Mouse (Mus musculus) lung, embryonic 14.5 days (tissue): ENCODE results near the gene Arl2. TPM values are rescaled to one million over a fixed set of nuclear protein-coding genes. Genes with fewer than 3 reads are reported as not detected.

Experiments
- ATAC-seq: fragments of 200-750 bp; cut with Nextera tagmentation; 2 replicates; pipeline ENCODE4 v1.8.0; 2017; ENCODE audit warnings: mild to moderate bottlenecking, moderate TSS enrichment, moderate library complexity; ENCODE audit not compliant: insufficient read depth
- DNase-seq: peaks from one replicate; pipeline ENCODE4 v3.0.0-alpha.2; 2015
- H3K27ac ChIP-seq: fragments of 300-500 bp; sonication (generic); 2 replicates; pipeline ENCODE4 v1.5.1; 2014; ENCODE audit warnings: low read depth, mild to moderate bottlenecking, moderate library complexity
- H3K27me3 ChIP-seq: fragments of 300-500 bp; sonication (generic); 2 replicates; pipeline ENCODE4 v1.6.1; 2014; ENCODE audit warnings: low read length, control low read depth; ENCODE audit not compliant: insufficient read depth
- H3K36me3 ChIP-seq: fragments of 300-500 bp; sonication (generic); 2 replicates; pipeline ENCODE4 v1.6.1; 2014; ENCODE audit warnings: control low read depth; ENCODE audit not compliant: insufficient read depth
- H3K4me1 ChIP-seq: fragments of 300-500 bp; sonication (generic); 2 replicates; pipeline ENCODE4 v1.6.1; 2014; ENCODE audit warnings: antibody characterized with exemption, control low read depth; ENCODE audit not compliant: insufficient read depth
- H3K4me2 ChIP-seq: fragments of 300-500 bp; sonication (generic); 2 replicates; pipeline ENCODE4 v1.6.1; 2014; ENCODE audit warnings: mild to moderate bottlenecking
- H3K4me3 ChIP-seq: fragments of 300-500 bp; sonication (generic); 2 replicates; pipeline ENCODE4 v1.5.1; 2014; ENCODE audit warnings: low read depth, low read length
- H3K9ac ChIP-seq: fragments of 300-500 bp; sonication (generic); 2 replicates; pipeline ENCODE4 v1.6.1; 2014
- H3K9me3 ChIP-seq: fragments of 300-500 bp; sonication (generic); 2 replicates; pipeline ENCODE4 v1.6.1; 2016; ENCODE audit warnings: low read depth, low read length, control low read depth
- CTCF ChIP-seq: IDR thresholded peaks from 2 replicates; pipeline ENCODE4 v1.5.1; 2016; ENCODE audit warnings: antibody characterized with exemption, low read depth
- WGBS: fragments of 180-500 bp; shearing (Covaris S2); extraction: QIAGEN DNeasy Blood & Tissue Kit; methylation state at CpG from one replicate; pipeline ENCODE4 v1.1.7; 2014; 5-methylcytosine and 5-hydroxymethylcytosine counted together
- polyA plus RNA-seq: library from polyadenylated mRNA; unstranded; fragments of >200 nt; fragmentation: Nextera tagmentation; extraction: Ambion mirVana; gene quantifications from 2 replicates; pipeline ENCODE4 v1.2.1, GENCODE M21; 2014

The Arl2 gene
- polyA plus RNA-seq, 1 experiment from 2014 or later: 89.2 TPM

DNA sequence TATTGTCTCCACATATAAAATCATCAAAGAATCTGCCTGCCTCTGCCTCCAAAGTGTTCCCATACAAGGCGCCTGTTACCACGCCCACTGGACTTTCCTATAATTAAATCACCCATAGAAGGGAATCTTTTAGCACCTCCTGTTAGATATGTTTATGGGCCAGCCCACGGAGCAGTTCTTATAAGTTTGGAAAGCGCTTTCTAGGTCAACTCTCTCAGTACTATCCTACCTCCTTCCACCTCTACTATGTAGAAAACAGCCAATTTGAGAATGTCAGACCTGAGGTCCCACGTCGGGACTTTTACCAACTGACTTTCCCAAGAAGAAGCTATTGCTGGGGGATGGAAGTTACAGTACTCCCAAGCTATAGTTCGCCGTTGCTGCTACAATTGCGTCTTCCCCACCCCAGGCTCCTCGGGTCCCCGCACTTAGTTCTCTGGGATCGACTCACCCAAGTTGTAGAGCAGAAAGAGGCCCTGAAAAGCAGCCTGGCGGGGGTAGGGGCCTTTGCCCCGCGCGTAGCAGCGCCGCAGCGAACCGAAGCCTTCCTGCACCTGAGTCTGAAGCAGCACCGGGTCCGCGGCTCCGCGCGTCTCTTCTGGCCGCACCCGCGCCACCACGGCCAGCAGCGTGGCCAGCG, 23.9 kb downstream of the Arl2 start:
- Histone ChIP-seq H3K27ac (peak overlapping the region; percentile 99), H3K9ac (peak overlapping the region; percentile 88), H3K9me3 (no peaks in the 10 kb centered on the region), H3K4me1 (peaks cover 13% of the 10 kb centered on the region), H3K36me3 (peaks cover 40% of the 10 kb centered on the region), H3K4me3 (peak overlapping the region; percentile 81), H3K27me3 (no peaks in the 10 kb centered on the region), H3K4me2 (peak overlapping the region; percentile 85)
- ATAC-seq: no peak
- DNase-seq: no peak
- WGBS: 4% methylated on average over 32 of the region's 32 CpGs
- TF ChIP-seq CTCF: no peak

DNA sequence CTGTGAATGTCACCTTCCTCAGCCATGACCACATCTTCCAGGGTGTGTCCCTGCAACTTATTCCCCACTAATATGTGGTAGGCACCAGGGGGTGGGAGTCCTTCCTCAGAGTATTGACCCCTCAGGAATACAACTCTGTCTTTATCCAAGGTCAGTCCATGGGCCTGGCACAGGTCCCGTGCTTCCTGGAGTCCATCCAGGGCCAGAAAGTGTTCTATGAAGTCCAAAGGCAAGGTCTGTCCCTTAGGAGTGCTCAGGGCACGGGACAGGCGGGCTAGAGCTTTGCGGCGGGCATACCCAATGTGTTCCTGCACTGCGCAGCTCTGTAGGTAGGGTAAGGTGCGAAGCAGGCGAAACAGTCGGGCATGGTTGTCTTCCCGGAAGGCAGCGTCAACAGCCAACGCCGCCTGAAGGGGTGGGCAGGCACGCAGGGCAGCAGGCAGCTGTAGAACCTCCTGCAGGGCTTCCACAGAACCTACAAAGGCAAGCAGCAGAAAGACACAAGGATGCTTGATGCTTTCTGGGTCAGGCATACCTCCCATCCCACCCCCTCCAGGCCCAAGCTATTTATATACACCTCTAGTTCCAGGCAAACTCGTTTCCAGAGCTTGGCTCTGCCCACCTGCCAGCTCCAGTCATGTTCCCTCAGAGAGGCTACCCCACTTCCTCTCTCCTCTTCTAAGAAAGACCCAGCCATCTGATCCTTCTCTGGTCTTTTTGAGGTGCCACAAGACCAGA, 25.1 kb downstream of the Arl2 start:
- no peak for ATAC-seq
- Histone ChIP-seq H3K27ac (no peak overlapping the region), H3K4me2 (peak overlapping the region; percentile 85), H3K36me3 (peaks cover 43% of the 10 kb centered on the region), H3K4me3 (peak overlapping the region; percentile 81), H3K9ac (peak overlapping the region; percentile 29), H3K4me1 (peaks cover 13% of the 10 kb centered on the region), H3K9me3 (no peaks in the 10 kb centered on the region), H3K27me3 (no peaks in the 10 kb centered on the region)
- no peak for DNase-seq
- WGBS: 89% methylated on average over 15 of the region's 15 CpGs
- no peak for TF ChIP-seq CTCF

DNA sequence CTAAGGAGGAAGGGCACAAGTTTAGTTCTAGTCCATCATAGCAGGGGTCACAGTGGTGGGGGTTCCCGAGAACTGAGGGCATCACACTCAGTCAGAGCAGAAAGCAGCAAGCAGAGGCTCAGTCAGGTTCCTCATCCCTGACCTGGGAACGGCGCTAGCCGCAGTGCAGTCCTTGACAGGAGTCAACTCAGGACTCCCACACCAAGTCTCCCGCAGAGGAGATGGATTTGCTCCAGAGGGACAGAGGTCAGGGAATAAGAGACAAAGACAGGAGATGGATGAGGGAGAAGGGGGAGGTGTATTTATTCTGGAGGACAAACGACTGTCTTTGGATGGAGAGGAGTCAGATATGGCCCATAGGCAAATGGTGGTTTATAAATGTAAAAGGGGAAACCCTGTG, 28.2 kb downstream of the Arl2 start:
- Histone ChIP-seq H3K27me3 (no peaks in the 10 kb centered on the region), H3K9me3 (no peaks in the 10 kb centered on the region), H3K4me2 (no peak overlapping the region), H3K4me1 (peaks cover 9% of the 10 kb centered on the region), H3K36me3 (peaks cover 40% of the 10 kb centered on the region), H3K9ac (no peak overlapping the region), H3K4me3 (no peak overlapping the region), H3K27ac (no peak overlapping the region)
- no peak for TF ChIP-seq CTCF
- 28% methylated on average over 6 of the region's 6 CpGs for WGBS
- DNase-seq (no peak), ATAC-seq (no peak)

DNA sequence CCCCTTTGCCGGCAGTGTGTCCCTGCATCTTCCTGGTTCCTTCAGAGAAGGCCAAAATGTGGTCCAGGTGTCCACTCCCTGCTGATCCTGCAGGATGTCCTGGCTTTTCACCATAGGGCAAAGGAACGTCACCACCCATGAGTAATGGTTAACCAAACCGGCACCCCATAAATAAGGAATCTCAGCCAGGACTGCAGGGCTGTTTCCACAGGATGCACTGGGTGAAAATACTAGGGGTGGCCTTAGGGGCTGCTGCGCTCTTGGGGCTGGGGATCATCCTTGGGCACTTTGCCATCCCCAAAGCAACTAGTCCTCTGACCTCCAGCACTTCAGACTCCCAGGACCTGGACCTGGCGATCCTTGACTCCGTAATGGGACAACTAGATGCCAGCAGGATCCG, 35.8 kb downstream of the Arl2 start, which contains the start of gene Naaladl1:
Gene Naaladl1 (plus strand): TSS at position 197 of the 400 bp plus-strand sequence.
- no peak for TF ChIP-seq CTCF
- no peak within 1 kb of the TSS for H3K27ac ChIP-seq
- ATAC-seq: no peak

DNA sequence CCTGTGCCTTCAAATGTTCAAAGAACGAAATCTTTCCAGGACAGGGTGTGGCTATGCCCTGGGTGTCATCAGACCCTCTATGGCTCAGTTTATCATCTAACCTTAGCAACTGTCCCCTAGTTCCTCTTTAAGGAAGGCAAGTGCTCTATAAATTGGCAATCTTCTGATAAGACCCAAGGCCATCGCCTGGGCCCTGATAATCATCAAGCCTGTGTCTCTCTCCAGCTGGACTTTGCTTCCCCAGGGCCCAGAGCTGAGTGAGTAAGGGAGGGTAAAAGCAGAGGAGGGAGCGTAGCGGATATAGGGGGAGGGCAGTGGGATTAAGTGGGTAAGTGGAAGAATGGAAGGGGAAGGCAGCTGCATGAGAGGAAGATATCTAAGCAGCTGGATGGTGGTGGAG, 36.9 kb downstream of the Arl2 start:
- ATAC-seq: no peak
- H3K4me2 ChIP-seq: no peak overlapping the region
- WGBS: 69% methylated on average over 4 of the region's 4 CpGs
- DNase-seq: no peak
- H3K4me1 ChIP-seq: no peaks in the 10 kb centered on the region
- no peak for TF ChIP-seq CTCF
- no peak overlapping the region; the same call in 1 of the 2 replicates for H3K9ac ChIP-seq
- no peaks in the 10 kb centered on the region for H3K36me3 ChIP-seq
- H3K9me3 ChIP-seq: no peaks in the 10 kb centered on the region
- no peaks in the 10 kb centered on the region for H3K27me3 ChIP-seq
- no peak overlapping the region for H3K4me3 ChIP-seq
- H3K27ac ChIP-seq: no peak overlapping the region

More for the DNA sequence above, 35.8 kb downstream of the Arl2 start, which contains the start of gene Naaladl1:
- no peaks in the 10 kb centered on the region for H3K9me3 ChIP-seq
- DNase-seq: no peak
- WGBS: 81% methylated on average over 7 of the region's 7 CpGs
- H3K4me3 ChIP-seq: no peak within 1 kb of the TSS
- no peaks in the 10 kb centered on the region for H3K27me3 ChIP-seq
- H3K4me1 ChIP-seq: no peaks in the 10 kb centered on the region
- H3K36me3 ChIP-seq: no peaks in the 10 kb centered on the region
- H3K4me2 ChIP-seq: no peak within 1 kb of the TSS
- no peak within 1 kb of the TSS; the same call in 1 of the 2 replicates for H3K9ac ChIP-seq

DNA sequence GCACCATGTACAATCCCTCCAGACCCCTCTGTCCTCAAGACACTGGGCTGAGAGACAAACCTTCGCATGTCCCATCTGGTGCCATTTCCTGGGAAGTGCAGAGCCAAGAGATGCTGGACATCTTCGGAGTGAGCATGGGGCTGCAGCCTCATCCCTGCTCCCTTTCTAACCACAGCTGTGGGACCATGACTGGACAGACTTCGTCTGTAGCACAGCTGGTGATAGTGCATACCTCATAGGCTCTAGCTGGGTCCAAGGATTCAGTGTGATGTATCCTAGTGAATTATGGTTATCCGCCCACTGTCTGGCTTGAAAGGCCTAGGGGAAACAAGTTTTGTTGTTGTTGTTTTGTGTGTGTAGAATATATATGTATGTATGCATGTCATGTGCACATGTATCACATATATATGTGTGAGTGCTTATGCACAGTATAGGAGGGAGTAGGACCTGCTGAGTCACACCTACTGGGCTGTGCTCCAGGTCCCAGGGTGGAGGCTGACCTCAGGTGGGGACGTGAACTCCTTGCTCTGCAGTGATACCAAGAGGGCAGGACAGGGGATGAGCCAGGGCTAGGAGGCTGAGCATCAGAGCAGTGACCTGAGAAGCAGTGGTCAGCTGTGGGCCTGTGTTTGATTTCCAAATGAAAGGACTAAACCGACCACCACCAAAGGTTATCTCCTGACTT, 39.0 kb downstream of the Arl2 start:
- Histone ChIP-seq H3K36me3 (0 out of 2 replicates have a peak, but pooled peaks cover 10% of the 10 kb centered on the region), H3K27ac (no peak overlapping the region), H3K4me2 (no peak overlapping the region), H3K9ac (no peak overlapping the region), H3K9me3 (no peaks in the 10 kb centered on the region), H3K4me3 (no peak overlapping the region), H3K4me1 (no peaks in the 10 kb centered on the region), H3K27me3 (no peaks in the 10 kb centered on the region)
- ATAC-seq (no peak), DNase-seq (no peak)
- WGBS: 74% methylated on average over 6 of the region's 6 CpGs
- no peak for TF ChIP-seq CTCF

DNA sequence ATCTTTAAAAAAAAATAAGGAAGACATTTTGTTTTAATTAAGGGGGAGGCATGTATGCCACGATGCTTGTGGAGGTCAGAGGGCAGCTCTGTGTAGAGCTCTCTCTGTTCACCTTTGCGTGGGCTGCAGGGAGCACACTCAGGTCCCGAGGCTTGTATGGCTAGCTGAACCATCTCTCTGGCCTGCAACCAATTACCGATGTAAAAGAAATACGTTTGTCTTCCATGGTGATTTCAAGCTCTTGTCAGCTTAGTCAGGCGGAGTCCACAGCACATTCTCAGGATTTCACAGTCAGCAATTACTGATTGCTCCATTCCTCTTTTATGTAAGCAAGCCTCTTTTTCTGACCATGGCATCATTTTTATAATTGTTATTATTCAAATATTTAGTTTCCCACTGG, 40.2 kb downstream of the Arl2 start:
- no peak overlapping the region for H3K9ac ChIP-seq
- TF ChIP-seq CTCF: no peak
- H3K27me3 ChIP-seq: no peaks in the 10 kb centered on the region
- no peak overlapping the region for H3K27ac ChIP-seq
- 0 out of 2 replicates have a peak, but pooled peaks cover 10% of the 10 kb centered on the region for H3K36me3 ChIP-seq
- no peak overlapping the region for H3K4me3 ChIP-seq
- H3K9me3 ChIP-seq: no peaks in the 10 kb centered on the region
- DNase-seq (no peak), ATAC-seq (no peak)
- no peaks in the 10 kb centered on the region for H3K4me1 ChIP-seq
- WGBS: 51% methylated on average over 6 of the region's 6 CpGs
- H3K4me2 ChIP-seq: no peak overlapping the region
